Mouse (Mus musculus) thymus, adult 2 months (tissue): ENCODE measurements around the gene Tescl.

Experiments used
- CTCF ChIP-seq: fragments of 200-500 bp; IDR thresholded peaks from 2 replicates; pipeline ENCODE4 v1.5.1; 2012; ENCODE audit warnings: mild to moderate bottlenecking, control low read depth, low read length, moderate library complexity, borderline replicate concordance; ENCODE audit not compliant: control insufficient read depth, poor library complexity, insufficient read depth; ENCODE audit errors: extremely low read depth
- POLR2A ChIP-seq: fragments of 200-500 bp; IDR thresholded peaks from 2 replicates; pipeline ENCODE4 v1.6.1; 2012; ENCODE audit warnings: mild to moderate bottlenecking, low read length, control low read depth, moderate library complexity; ENCODE audit not compliant: control insufficient read depth, poor library complexity, insufficient read depth; ENCODE audit errors: extremely low read depth

- TF ChIP-seq CTCF (peak; percentile 63; the same call in 1 of the 2 replicates), POLR2A (no peak)
These were observed 24.2 kb upstream of the Tescl start for GRCm38 (mm10) chr7:24357899-24358298.
